Mouse (Mus musculus) liver, adult 2 months (tissue): ENCODE measurements around the gene Kirrel3. TPM values are rescaled to one million over a fixed set of nuclear protein-coding genes. Genes with fewer than 3 reads are reported as not detected.

Experiments used
- DNase-seq: peaks from one replicate; pipeline ENCODE4 v3.0.0-alpha.2; 2011; ENCODE audit warnings: low read depth, low spot score; ENCODE audit errors: extremely low read depth
- H3K27ac ChIP-seq: fragments of 200-500 bp; replicated peaks from 2 replicates; pipeline ENCODE4 v1.5.1; 2012; ENCODE audit warnings: low read depth, mild to moderate bottlenecking, control low read depth, inconsistent platforms, low read length; ENCODE audit not compliant: insufficient read depth
- H3K27me3 ChIP-seq: fragments of 200-500 bp; 2 replicates; pipeline ENCODE4 v1.6.1; 2012; ENCODE audit warnings: mild to moderate bottlenecking, moderate library complexity, low read length, inconsistent platforms; ENCODE audit not compliant: control insufficient read depth, insufficient read depth
- H3K36me3 ChIP-seq: fragments of 200-500 bp; 2 replicates; pipeline ENCODE4 v1.6.1; 2012; ENCODE audit warnings: low read length, inconsistent platforms; ENCODE audit not compliant: control insufficient read depth, insufficient read depth
- H3K4me1 ChIP-seq: fragments of 200-500 bp; 2 replicates; pipeline ENCODE4 v1.6.1; 2011; ENCODE audit warnings: low read length; ENCODE audit not compliant: control insufficient read depth, insufficient read depth
- H3K4me3 ChIP-seq: fragments of 200-500 bp; 2 replicates; pipeline ENCODE4 v1.5.1; 2011; ENCODE audit warnings: low read depth, mild to moderate bottlenecking, control low read depth, low read length, moderate library complexity; ENCODE audit not compliant: insufficient read depth
- H3K79me2 ChIP-seq: fragments of 200-500 bp; 2 replicates; pipeline ENCODE4 v1.6.1; 2012; ENCODE audit warnings: inconsistent platforms, mild to moderate bottlenecking, low read length, moderate library complexity; ENCODE audit not compliant: control insufficient read depth, insufficient read depth
- H3K9ac ChIP-seq: fragments of 200-500 bp; 2 replicates; pipeline ENCODE4 v1.6.1; 2012; ENCODE audit warnings: low read depth, mild to moderate bottlenecking, control low read depth, inconsistent platforms, low read length
- CTCF ChIP-seq: fragments of 200-500 bp; IDR thresholded peaks from 2 replicates; pipeline ENCODE4 v1.5.1; 2011; ENCODE audit warnings: low read depth, low read length, control low read depth
- POLR2A ChIP-seq: fragments of 200-500 bp; IDR thresholded peaks from 2 replicates; pipeline ENCODE4 v1.6.1; 2011; ENCODE audit warnings: low read length, control low read depth; ENCODE audit not compliant: insufficient read depth; ENCODE audit errors: extremely low read depth
- WGBS: fragments of 180-500 bp; shearing (Covaris S2); methylation state at CpG from one replicate; pipeline ENCODE4 v1.1.7; 2018; 5-methylcytosine and 5-hydroxymethylcytosine counted together
- polyA plus RNA-seq: library from polyadenylated mRNA; depleted of rRNA; stranded (reverse); fragments of >200 nt; gene quantifications from 2 replicates; pipeline ENCODE4 v1.2.3, GENCODE M21; 2012
- total RNA-seq: library from RNA; depleted of rRNA; stranded (reverse); fragments of >200 nt; gene quantifications from 2 replicates; pipeline ENCODE4 v1.2.3, GENCODE M21; 2014

The Kirrel3 gene
- total and polyA plus RNA-seq, 2 experiments, result 0.09 TPM; not detected in 1

GRCm38 (mm10) chr9:34458189-34458588 lies 27.5 kb upstream of the Kirrel3 start:
- no peaks in the 10 kb centered on the region for H3K4me1 ChIP-seq
- H3K79me2 ChIP-seq, result no peaks in the 10 kb centered on the region
- no peaks in the 10 kb centered on the region for H3K36me3 ChIP-seq
- TF ChIP-seq POLR2A (no peak), CTCF (no peak)
- DNase-seq, result no peak
- 73% methylated on average over 5 of the region's 5 CpGs for WGBS
- H3K27ac ChIP-seq, result no peak overlapping the region
- H3K9ac ChIP-seq, result no peak overlapping the region
- no peaks in the 10 kb centered on the region for H3K27me3 ChIP-seq
- no peak overlapping the region for H3K4me3 ChIP-seq

GRCm38 (mm10) chr9:34459968-34460367 lies 25.7 kb upstream of the Kirrel3 start:
- Histone ChIP-seq H3K4me3 (no peak overlapping the region), H3K27me3 (no peaks in the 10 kb centered on the region), H3K4me1 (no peaks in the 10 kb centered on the region), H3K36me3 (no peaks in the 10 kb centered on the region), H3K9ac (no peak overlapping the region), H3K79me2 (no peaks in the 10 kb centered on the region), H3K27ac (no peak overlapping the region)
- TF ChIP-seq POLR2A (no peak), CTCF (no peak)
- DNase-seq, result no peak
- 62% methylated on average over 5 of the region's 5 CpGs for WGBS

GRCm38 (mm10) chr9:34463666-34464065 lies 22.0 kb upstream of the Kirrel3 start:
- TF ChIP-seq POLR2A, result no peak
- no peak for TF ChIP-seq CTCF
- Histone ChIP-seq H3K4me1 (no peaks in the 10 kb centered on the region), H3K79me2 (no peaks in the 10 kb centered on the region), H3K27ac (no peak overlapping the region), H3K9ac (no peak overlapping the region), H3K36me3 (no peaks in the 10 kb centered on the region), H3K4me3 (no peak overlapping the region), H3K27me3 (no peaks in the 10 kb centered on the region)
- DNase-seq, result no peak
- WGBS, result 78% methylated on average over 2 of the region's 2 CpGs

GRCm38 (mm10) chr9:34466058-34466457 lies 19.6 kb upstream of the Kirrel3 start:
- H3K4me1 ChIP-seq, result no peaks in the 10 kb centered on the region
- no peaks in the 10 kb centered on the region for H3K79me2 ChIP-seq
- no peak overlapping the region for H3K4me3 ChIP-seq
- no peak for DNase-seq
- no peak overlapping the region for H3K9ac ChIP-seq
- no peaks in the 10 kb centered on the region for H3K27me3 ChIP-seq
- H3K36me3 ChIP-seq, result no peaks in the 10 kb centered on the region
- 58% methylated on average over 3 of the region's 3 CpGs for WGBS
- no peak overlapping the region for H3K27ac ChIP-seq
- TF ChIP-seq POLR2A (no peak), CTCF (no peak)

- Histone ChIP-seq H3K9ac (no peak overlapping the region), H3K36me3 (no peaks in the 10 kb centered on the region), H3K27ac (no peak overlapping the region), H3K27me3 (no peaks in the 10 kb centered on the region), H3K4me3 (no peak overlapping the region), H3K4me1 (no peaks in the 10 kb centered on the region), H3K79me2 (no peaks in the 10 kb centered on the region)
- 77% methylated on average over 3 of the region's 3 CpGs for WGBS
- TF ChIP-seq CTCF, result no peak
- no peak for TF ChIP-seq POLR2A
- DNase-seq, result no peak
Observed at GRCm38 (mm10) chr9:34469180-34469579, 16.5 kb upstream of the Kirrel3 start.

- Histone ChIP-seq H3K36me3 (no peaks in the 10 kb centered on the region), H3K4me3 (no peak overlapping the region), H3K27ac (no peak overlapping the region), H3K27me3 (no peaks in the 10 kb centered on the region), H3K79me2 (no peaks in the 10 kb centered on the region), H3K9ac (no peak overlapping the region), H3K4me1 (no peaks in the 10 kb centered on the region)
- DNase-seq, result no peak
- WGBS, result 52% methylated on average over 5 of the region's 5 CpGs
- TF ChIP-seq POLR2A (no peak), CTCF (no peak)
Observed at GRCm38 (mm10) chr9:34476206-34476605, 9.5 kb upstream of the Kirrel3 start.
